Mouse (Mus musculus) liver, postnatal 0 days (tissue): ENCODE results near the gene Olfr115.

Source experiments
- CTCF ChIP-seq: sonication (generic); IDR thresholded peaks from 2 replicates; pipeline ENCODE4 v1.5.1; 2016; ENCODE audit warnings: antibody characterized with exemption, low read depth
- EP300 ChIP-seq: IDR thresholded peaks from 2 replicates; pipeline ENCODE4 v1.6.1; 2016; ENCODE audit warnings: antibody characterized with exemption, low read depth, mild to moderate bottlenecking

- TF ChIP-seq CTCF, result no peak
- TF ChIP-seq EP300, result no peak
These were observed at the start of gene Olfr115, which contains the start of gene Olfr116 for GRCm38 (mm10) chr17:37627009-37627408.
